18 mouse cellular contexts compared by ENCODE assay signal in genomic region chr10:122274181-122274580, GRCm38 (mm10).
A peak's percentile ranks its signal among the peaks of the same experiment; 100 is the strongest.
DNase-seq lines count a peak whose midpoint lies in the region; ATAC-seq and TF ChIP-seq lines count a peak whose summit lies in the region.
"Had no signal": no experiment of that assay in that cellular context is flagged by ENCODE, and none has a peak within 500 bp of the region (broad histone marks: within the 10 kb centered on the region; RNA-seq: fewer than 3 reads in every experiment).

No protein-coding gene starts in this region.

- no peak overlapping the region for H3K4me3 ChIP-seq in kidney, postnatal 0 days (replicated peaks; ENCODE audit: low read depth, low read length)
- no peak overlapping the region for H3K4me3 ChIP-seq in embryonic fibroblast, embryonic 13.5 days (ENCODE audit: insufficient read depth, low read length)
- H3K4me3 ChIP-seq: embryonic facial prominence, embryonic 15.5 days; gastrocnemius, adult 2 months; hindbrain, embryonic 15.5 days; limb, embryonic 12.5 days; midbrain, embryonic 13.5 days; myocyte had no signal

- no peaks in the 10 kb centered on the region for H3K4me1 ChIP-seq in kidney, postnatal 0 days (replicated peaks; ENCODE audit: insufficient read depth, low read length)
- H3K4me1 ChIP-seq in embryonic fibroblast, embryonic 13.5 days (ENCODE audit: control insufficient read depth, insufficient read depth, low read length), result peaks cover 3% of the 10 kb centered on the region; the same call in 1 of the 2 replicates
- H3K4me1 ChIP-seq: embryonic facial prominence, embryonic 15.5 days; hindbrain, embryonic 15.5 days; limb, embryonic 12.5 days; midbrain, embryonic 13.5 days had no signal

- intact Hi-C loops in left cerebral cortex, postnatal 10 days (cut with DNase I), result no loop called here

- no peak overlapping the region for H3K9ac ChIP-seq in kidney, postnatal 0 days (ENCODE audit: low read depth, low read length)
- H3K9ac ChIP-seq: embryonic facial prominence, embryonic 15.5 days; hindbrain, embryonic 15.5 days; limb, embryonic 12.5 days; midbrain, embryonic 13.5 days had no signal

- peak; percentile 27 for DNase-seq in kidney, postnatal 0 days (ENCODE audit: low spot score)
- DNase-seq in kidney, adult 11 months, result no peak
- peak; percentile 9 for DNase-seq in ovary, postnatal 14 days (ENCODE audit: low spot score)
- no peak for DNase-seq in ovary, postnatal 36 days (ENCODE audit: low spot score)
- no peak for DNase-seq in cerebellum, postnatal 4 days (ENCODE audit: low spot score in 2 of 2)
- DNase-seq in left cerebral cortex, postnatal 10 days (ENCODE audit: extremely low spot score in 1 of 2, low spot score in 2 of 2), result no peak
- DNase-seq: cerebellum, adult 18-20 months; gastrocnemius, adult 2 months; right cerebral cortex, postnatal 14 days; thymus, adult 2 months had no signal

- no peaks in the 10 kb centered on the region for H3K9me3 ChIP-seq in kidney, postnatal 0 days (replicated peaks; ENCODE audit: low read length)
- H3K9me3 ChIP-seq: embryonic facial prominence, embryonic 15.5 days; hindbrain, embryonic 15.5 days; limb, embryonic 12.5 days; midbrain, embryonic 13.5 days had no signal

- H3K36me3 ChIP-seq in kidney, postnatal 0 days (ENCODE audit: insufficient read depth, low read length), result no peaks in the 10 kb centered on the region
- H3K36me3 ChIP-seq: embryonic facial prominence, embryonic 15.5 days; G1E; hindbrain, embryonic 15.5 days; limb, embryonic 12.5 days; midbrain, embryonic 13.5 days had no signal

- H3K4me2 ChIP-seq in kidney, postnatal 0 days (ENCODE audit: low read length), result no peak overlapping the region
- H3K4me2 ChIP-seq: embryonic facial prominence, embryonic 15.5 days; hindbrain, embryonic 15.5 days; limb, embryonic 12.5 days; midbrain, embryonic 13.5 days had no signal

- H3K27ac ChIP-seq in kidney, postnatal 0 days, result no peak overlapping the region
- peak overlapping the region; percentile 6; the same call in 1 of the 2 replicates for H3K27ac ChIP-seq in embryonic fibroblast, embryonic 13.5 days (ENCODE audit: insufficient read depth, low read length)
- H3K27ac ChIP-seq: embryonic facial prominence, embryonic 15.5 days; gastrocnemius, adult 2 months; hindbrain, embryonic 15.5 days; limb, embryonic 12.5 days; midbrain, embryonic 13.5 days had no signal

- no peak for TF ChIP-seq POLR2A in embryonic fibroblast, embryonic 13.5 days (IDR thresholded peaks at IDR 0.05; ENCODE audit: low read depth, low read length)

- 52% methylated on average over 3 of the region's 3 CpGs for WGBS in kidney, postnatal 0 days

- no peak for TF ChIP-seq CTCF in kidney, postnatal 0 days (IDR thresholded peaks at IDR 0.05; ENCODE audit: low read depth)
- TF ChIP-seq CTCF in embryonic fibroblast, embryonic 13.5 days (IDR thresholded peaks at IDR 0.05; ENCODE audit: borderline replicate concordance, insufficient read depth, low read length), result no peak

- no peaks in the 10 kb centered on the region for H3K27me3 ChIP-seq in kidney, postnatal 0 days (ENCODE audit: insufficient read depth, low read length)
- H3K27me3 ChIP-seq: embryonic facial prominence, embryonic 15.5 days; hindbrain, embryonic 15.5 days; limb, embryonic 12.5 days; midbrain, embryonic 13.5 days had no signal

- no peak for ATAC-seq in kidney, postnatal 0 days (replicated peaks; ENCODE audit: low FRiP score, low read depth)
- ATAC-seq: forebrain, embryonic 14.5 days; midbrain, embryonic 13.5 days had no signal

Comparison
In these comparisons a context has a peak if more than half of its experiments do, and no peak if none do; other contexts are left out.
1. DNase-seq: peak in kidney, postnatal 0 days (single experiment) and ovary, postnatal 14 days (single experiment); none in kidney, adult 11 months (single experiment), ovary, postnatal 36 days (single experiment), cerebellum, postnatal 4 days (0 of 2) and left cerebral cortex, postnatal 10 days (0 of 2).